Mouse (Mus musculus): ENCODE data around the gene Bcat2. TPM values are rescaled to one million over a fixed set of nuclear protein-coding genes. Genes with fewer than 3 reads are reported as not detected.

Bcat2 gene
- polyA plus RNA-seq, 1 experiment = 54.1 TPM

- H3K36me3 ChIP-seq (ENCODE audit: control insufficient read depth, insufficient read depth) = no peaks in the 10 kb centered on the region
- no peaks in the 10 kb centered on the region for H3K27me3 ChIP-seq (ENCODE audit: control insufficient read depth, insufficient read depth, insufficient read length)
- no peaks in the 10 kb centered on the region for H3K79me2 ChIP-seq (ENCODE audit: control insufficient read depth, insufficient read depth)
- no peak for TF ChIP-seq MYOG (IDR thresholded peaks at IDR 0.05; ENCODE audit: control insufficient read depth in 1 of 3, insufficient read depth in 1 of 3, insufficient read length in 2 of 3, low read depth in 2 of 3)
- TF ChIP-seq CEBPB (IDR thresholded peaks at IDR 0.05; ENCODE audit: insufficient read depth, poor library complexity, severe bottlenecking) = no peak
- TF ChIP-seq TCF12 (IDR thresholded peaks at IDR 0.05; ENCODE audit: insufficient read depth, poor library complexity, severe bottlenecking) = no peak
- TF ChIP-seq MYOD1 (IDR thresholded peaks at IDR 0.05; ENCODE audit: control insufficient read depth in 1 of 3, insufficient read length in 2 of 3, low read depth in 2 of 3) = no peak
- no peak for TF ChIP-seq TCF3 (IDR thresholded peaks at IDR 0.05; ENCODE audit: insufficient read length, low read depth)
- no peak for TF ChIP-seq E2F4 (IDR thresholded peaks at IDR 0.05; ENCODE audit: insufficient read depth)
- TF ChIP-seq USF1 (IDR thresholded peaks at IDR 0.05; ENCODE audit: low read depth) = no peak
- no peak for TF ChIP-seq POLR2A (IDR thresholded peaks at IDR 0.05; ENCODE audit: insufficient read length, low read depth)
- no peak for TF ChIP-seq MAX (IDR thresholded peaks at IDR 0.05; ENCODE audit: low read depth)
- no peak for TF ChIP-seq POLR2AphosphoS2 (IDR thresholded peaks at IDR 0.05; ENCODE audit: insufficient read length, low read depth)
- no peak for TF ChIP-seq REST (IDR thresholded peaks at IDR 0.05; ENCODE audit: insufficient read depth, insufficient read length)
- no peak for TF ChIP-seq SRF (IDR thresholded peaks at IDR 0.05; ENCODE audit: control insufficient read depth, insufficient read length, low read depth)
- no peak overlapping the region for H3K4me3 ChIP-seq
- no peak overlapping the region for H3K4me2 ChIP-seq (ENCODE audit: low read depth)
- H3ac ChIP-seq (ENCODE audit: control insufficient read depth, insufficient read length) = no peak overlapping the region
Observed at GRCm38 (mm10) chr7:45537602-45538001, 32.4 kb upstream of the Bcat2 start.

GRCm38 (mm10) chr7:45538163-45539041 is 31.6 kb upstream of the Bcat2 start:
- Histone ChIP-seq H3K36me3 (ENCODE audit: control insufficient read depth, insufficient read depth) (no peaks in the 10 kb centered on the region), H3K4me3 (no peak overlapping the region), H3K27me3 (ENCODE audit: control insufficient read depth, insufficient read depth, insufficient read length) (no peaks in the 10 kb centered on the region), H3ac (ENCODE audit: control insufficient read depth, insufficient read length) (no peak overlapping the region), H3K79me2 (ENCODE audit: control insufficient read depth, insufficient read depth) (no peaks in the 10 kb centered on the region), H3K4me2 (ENCODE audit: low read depth) (no peak overlapping the region)
- TF ChIP-seq REST (IDR thresholded peaks at IDR 0.05; ENCODE audit: insufficient read depth, insufficient read length) (no peak), TCF12 (IDR thresholded peaks at IDR 0.05; ENCODE audit: insufficient read depth, poor library complexity, severe bottlenecking) (no peak), MYOD1 (IDR thresholded peaks at IDR 0.05; ENCODE audit: control insufficient read depth in 1 of 3, insufficient read length in 2 of 3, low read depth in 2 of 3) (no peak)

- no peaks in the 10 kb centered on the region for H3K27me3 ChIP-seq (ENCODE audit: control insufficient read depth, insufficient read depth, insufficient read length)
- no peak overlapping the region for H3ac ChIP-seq (ENCODE audit: control insufficient read depth, insufficient read length)
- TF ChIP-seq POLR2A (IDR thresholded peaks at IDR 0.05; ENCODE audit: insufficient read length, low read depth) = no peak
- TF ChIP-seq SRF (IDR thresholded peaks at IDR 0.05; ENCODE audit: control insufficient read depth, insufficient read length, low read depth) = no peak
- TF ChIP-seq MAX (IDR thresholded peaks at IDR 0.05; ENCODE audit: low read depth) = no peak
- no peak for TF ChIP-seq E2F4 (IDR thresholded peaks at IDR 0.05; ENCODE audit: insufficient read depth)
- no peak for TF ChIP-seq MYOG (IDR thresholded peaks at IDR 0.05; ENCODE audit: control insufficient read depth in 1 of 3, insufficient read depth in 1 of 3, insufficient read length in 2 of 3, low read depth in 2 of 3)
- no peak for TF ChIP-seq USF1 (IDR thresholded peaks at IDR 0.05; ENCODE audit: low read depth)
- no peak for TF ChIP-seq CEBPB (IDR thresholded peaks at IDR 0.05; ENCODE audit: insufficient read depth, poor library complexity, severe bottlenecking)
- TF ChIP-seq REST (IDR thresholded peaks at IDR 0.05; ENCODE audit: insufficient read depth, insufficient read length) = no peak
- TF ChIP-seq TCF12 (IDR thresholded peaks at IDR 0.05; ENCODE audit: insufficient read depth, poor library complexity, severe bottlenecking) = no peak
- no peak for TF ChIP-seq MYOD1 (IDR thresholded peaks at IDR 0.05; ENCODE audit: control insufficient read depth in 1 of 3, insufficient read length in 2 of 3, low read depth in 2 of 3)
- TF ChIP-seq TCF3 (IDR thresholded peaks at IDR 0.05; ENCODE audit: insufficient read length, low read depth) = no peak
- no peak for TF ChIP-seq POLR2AphosphoS2 (IDR thresholded peaks at IDR 0.05; ENCODE audit: insufficient read length, low read depth)
- no peak overlapping the region for H3K4me2 ChIP-seq (ENCODE audit: low read depth)
- no peaks in the 10 kb centered on the region for H3K36me3 ChIP-seq (ENCODE audit: control insufficient read depth, insufficient read depth)
- H3K79me2 ChIP-seq (ENCODE audit: control insufficient read depth, insufficient read depth) = no peaks in the 10 kb centered on the region
- H3K4me3 ChIP-seq = no peak overlapping the region
Observed at GRCm38 (mm10) chr7:45539095-45539494, 30.9 kb upstream of the Bcat2 start.

GRCm38 (mm10) chr7:45540213-45540612 is 29.7 kb upstream of the Bcat2 start:
- Histone ChIP-seq H3ac (ENCODE audit: control insufficient read depth, insufficient read length) (no peak overlapping the region), H3K4me3 (no peak overlapping the region), H3K36me3 (ENCODE audit: control insufficient read depth, insufficient read depth) (no peaks in the 10 kb centered on the region), H3K4me2 (ENCODE audit: low read depth) (no peak overlapping the region), H3K27me3 (ENCODE audit: control insufficient read depth, insufficient read depth, insufficient read length) (no peaks in the 10 kb centered on the region), H3K79me2 (ENCODE audit: control insufficient read depth, insufficient read depth) (no peaks in the 10 kb centered on the region)
- TF ChIP-seq POLR2AphosphoS2 (IDR thresholded peaks at IDR 0.05; ENCODE audit: insufficient read length, low read depth) = no peak
- TF ChIP-seq SRF (IDR thresholded peaks at IDR 0.05; ENCODE audit: control insufficient read depth, insufficient read length, low read depth) = no peak
- TF ChIP-seq E2F4 (IDR thresholded peaks at IDR 0.05; ENCODE audit: insufficient read depth) = no peak
- no peak for TF ChIP-seq TCF12 (IDR thresholded peaks at IDR 0.05; ENCODE audit: insufficient read depth, poor library complexity, severe bottlenecking)
- TF ChIP-seq MYOG (IDR thresholded peaks at IDR 0.05; ENCODE audit: control insufficient read depth in 1 of 3, insufficient read depth in 1 of 3, insufficient read length in 2 of 3, low read depth in 2 of 3) = no peak
- TF ChIP-seq MAX (IDR thresholded peaks at IDR 0.05; ENCODE audit: low read depth) = no peak
- TF ChIP-seq TCF3 (IDR thresholded peaks at IDR 0.05; ENCODE audit: insufficient read length, low read depth) = no peak
- TF ChIP-seq POLR2A (IDR thresholded peaks at IDR 0.05; ENCODE audit: insufficient read length, low read depth) = no peak
- TF ChIP-seq USF1 (IDR thresholded peaks at IDR 0.05; ENCODE audit: low read depth) = no peak
- TF ChIP-seq MYOD1 (IDR thresholded peaks at IDR 0.05; ENCODE audit: control insufficient read depth in 1 of 3, insufficient read length in 2 of 3, low read depth in 2 of 3) = no peak
- TF ChIP-seq CEBPB (IDR thresholded peaks at IDR 0.05; ENCODE audit: insufficient read depth, poor library complexity, severe bottlenecking) = no peak
- no peak for TF ChIP-seq REST (IDR thresholded peaks at IDR 0.05; ENCODE audit: insufficient read depth, insufficient read length)

All from myocyte (in vitro differentiated cells).